Mouse (Mus musculus): ENCODE data around the gene Zbed5.

- TF ChIP-seq CHD2 (IDR thresholded peaks at IDR 0.05; ENCODE audit: low read depth, low read length) (no peak), MAFK (IDR thresholded peaks at IDR 0.05; ENCODE audit: insufficient read depth, low read depth, low read length) (no peak), ZNF384 (IDR thresholded peaks at IDR 0.05; ENCODE audit: low read depth, low read length) (no peak), HCFC1 (IDR thresholded peaks at IDR 0.05; ENCODE audit: borderline replicate concordance, insufficient read depth, low read length) (no peak), ZC3H11A (IDR thresholded peaks at IDR 0.05; ENCODE audit: borderline replicate concordance, low read depth, low read length) (no peak)
Measured at GRCm38 (mm10) chr5:129936941-129937340, 41.4 kb downstream of the Zbed5 start.

Data from ES-E14 (cell line).